Mouse (Mus musculus) embryonic facial prominence, embryonic 13.5 days (tissue): ENCODE results near the gene Irf2bp1. TPM values are rescaled to one million over a fixed set of nuclear protein-coding genes. Genes with fewer than 3 reads are reported as not detected.

Experiments
- ATAC-seq: fragments of 200-750 bp; cut with Nextera tagmentation; 2 replicates; pipeline ENCODE4 v1.8.0; 2017; ENCODE audit warnings: low read depth; ENCODE audit not compliant: insufficient number of reproducible peaks, insufficient read depth, low FRiP score, low TSS enrichment
- H3K27ac ChIP-seq: fragments of 300-500 bp; sonication (generic); 2 replicates; pipeline ENCODE4 v1.5.1; 2015; ENCODE audit warnings: moderate library complexity, mild to moderate bottlenecking, inconsistent platforms
- H3K27me3 ChIP-seq: fragments of 300-500 bp; sonication (generic); 2 replicates; pipeline ENCODE4 v1.6.1; 2015; ENCODE audit warnings: mild to moderate bottlenecking, inconsistent platforms
- H3K36me3 ChIP-seq: fragments of 300-500 bp; sonication (generic); 2 replicates; pipeline ENCODE4 v1.6.1; 2015; ENCODE audit warnings: mild to moderate bottlenecking, inconsistent platforms
- H3K4me1 ChIP-seq: fragments of 300-500 bp; sonication (generic); 2 replicates; pipeline ENCODE4 v1.6.1; 2015; ENCODE audit warnings: inconsistent platforms
- H3K4me2 ChIP-seq: fragments of 300-500 bp; sonication (generic); 2 replicates; pipeline ENCODE4 v1.6.1; 2015; ENCODE audit warnings: moderate library complexity, mild to moderate bottlenecking, inconsistent platforms
- H3K4me3 ChIP-seq: fragments of 300-500 bp; sonication (generic); 2 replicates; pipeline ENCODE4 v1.5.1; 2015; ENCODE audit warnings: mild to moderate bottlenecking, inconsistent platforms
- H3K9ac ChIP-seq: fragments of 300-500 bp; sonication (generic); 2 replicates; pipeline ENCODE4 v1.6.1; 2015; ENCODE audit warnings: mild to moderate bottlenecking, inconsistent platforms
- H3K9me3 ChIP-seq: fragments of 300-500 bp; sonication (generic); 2 replicates; pipeline ENCODE4 v1.6.1; 2016; ENCODE audit warnings: inconsistent platforms
- WGBS: fragments of 180-500 bp; shearing (Covaris S2); methylation state at CpG from one replicate; pipeline ENCODE4 v1.1.7; 2015; ENCODE audit warnings: mixed read lengths; 5-methylcytosine and 5-hydroxymethylcytosine counted together
- polyA plus RNA-seq: library from polyadenylated mRNA; unstranded; fragments of >200 nt; fragmentation: Nextera tagmentation; extraction: Ambion mirVana; gene quantifications from 2 replicates; pipeline ENCODE4 v1.2.1, GENCODE M21; 2015

The Irf2bp1 gene
- polyA plus RNA-seq, 1 experiment from 2014 or later: 33.2 TPM

DNA sequence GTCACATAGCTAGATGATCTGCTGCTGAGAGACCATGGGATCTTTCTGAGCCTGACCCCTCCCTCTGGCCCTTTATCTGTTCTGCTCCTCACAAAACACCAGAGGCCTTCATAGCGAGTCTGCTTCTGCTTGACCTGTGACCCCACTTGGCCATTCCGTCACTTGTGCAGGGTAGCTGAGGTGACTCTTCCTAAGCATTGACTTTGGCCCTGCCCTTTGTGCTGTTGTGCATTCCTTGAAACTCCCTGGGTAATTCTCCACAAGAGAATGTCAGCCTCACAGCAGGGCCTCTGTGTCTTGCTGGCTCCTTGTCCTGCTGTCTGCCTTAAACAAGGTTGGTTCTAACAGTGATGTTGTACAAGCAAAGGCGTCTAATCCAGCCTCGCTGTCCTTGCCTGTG, 27.8 kb downstream of the Irf2bp1 start:
- Histone ChIP-seq H3K27ac (no peak overlapping the region), H3K4me3 (no peak overlapping the region), H3K4me2 (no peak overlapping the region), H3K27me3 (no peaks in the 10 kb centered on the region), H3K9ac (no peak overlapping the region), H3K36me3 (peaks cover 81% of the 10 kb centered on the region), H3K9me3 (no peaks in the 10 kb centered on the region), H3K4me1 (peaks cover 12% of the 10 kb centered on the region; the same call in 1 of the 2 replicates)
- no peak for ATAC-seq
- 77% methylated on average over 4 of the region's 4 CpGs for WGBS

DNA sequence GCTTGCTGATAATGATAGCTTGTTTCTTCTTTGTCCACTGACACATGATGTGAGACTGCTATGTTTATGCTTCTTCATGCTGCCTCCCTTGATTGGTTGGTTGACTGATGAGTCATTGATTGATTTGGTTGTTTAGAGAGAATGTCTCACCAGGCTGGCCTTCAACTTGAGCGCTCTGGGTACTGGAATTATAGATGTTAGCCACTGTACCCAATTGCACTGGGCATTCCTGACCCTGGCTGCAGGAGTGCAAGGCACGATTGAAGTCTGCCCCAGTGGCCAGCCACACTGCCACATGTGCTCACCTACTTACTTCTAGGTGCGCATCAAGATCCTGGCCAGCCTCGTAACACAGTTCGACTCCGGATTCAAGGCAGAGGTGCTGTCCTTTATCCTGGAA, 40.8 kb downstream of the Irf2bp1 start:
- Histone ChIP-seq H3K4me2 (no peak overlapping the region), H3K9me3 (no peaks in the 10 kb centered on the region), H3K9ac (no peak overlapping the region), H3K4me1 (no peaks in the 10 kb centered on the region), H3K36me3 (peaks cover 100% of the 10 kb centered on the region), H3K27ac (no peak overlapping the region), H3K27me3 (no peaks in the 10 kb centered on the region), H3K4me3 (no peak overlapping the region)
- WGBS: 98% methylated on average over 6 of the region's 6 CpGs
- no peak for ATAC-seq

DNA sequence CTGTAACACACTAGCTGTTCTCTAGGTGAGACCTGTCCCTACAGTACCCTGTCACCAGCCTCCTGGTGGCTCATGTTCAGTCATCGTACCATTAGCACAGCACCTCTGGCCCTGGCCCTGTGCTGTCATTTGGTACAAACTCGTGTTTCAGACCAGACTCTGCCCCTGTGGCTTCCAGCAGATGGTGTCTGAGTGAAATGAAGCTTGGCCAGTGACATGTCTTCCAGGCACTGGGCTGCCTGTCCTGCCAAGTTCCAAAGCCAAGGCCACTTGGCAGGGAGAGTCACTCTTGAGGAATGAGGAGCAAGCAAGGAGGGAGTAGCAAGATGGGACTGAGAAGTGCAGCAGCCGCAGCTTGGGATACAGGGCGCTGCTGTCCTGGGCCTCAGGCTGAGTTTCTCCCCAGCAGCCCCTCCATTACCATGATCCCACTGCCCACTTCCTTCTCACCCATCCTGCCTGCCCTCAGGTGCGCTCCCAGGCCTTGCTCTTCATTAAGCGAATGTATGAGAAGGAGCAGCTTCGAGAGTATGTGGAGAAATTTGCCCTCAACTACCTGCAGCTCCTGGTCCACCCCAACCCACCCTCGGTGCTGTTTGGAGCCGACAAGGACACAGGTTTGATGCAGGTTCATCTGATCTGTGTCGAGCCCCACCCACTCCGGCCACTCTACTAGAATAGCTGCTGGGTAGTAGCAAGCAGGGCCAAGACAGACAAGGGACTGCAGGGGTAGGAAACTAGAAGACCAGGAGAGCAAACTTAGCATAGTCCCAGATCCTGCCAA, 42.6 kb downstream of the Irf2bp1 start:
- WGBS: 85% methylated on average over 11 of the region's 11 CpGs
- ATAC-seq: no peak

DNA sequence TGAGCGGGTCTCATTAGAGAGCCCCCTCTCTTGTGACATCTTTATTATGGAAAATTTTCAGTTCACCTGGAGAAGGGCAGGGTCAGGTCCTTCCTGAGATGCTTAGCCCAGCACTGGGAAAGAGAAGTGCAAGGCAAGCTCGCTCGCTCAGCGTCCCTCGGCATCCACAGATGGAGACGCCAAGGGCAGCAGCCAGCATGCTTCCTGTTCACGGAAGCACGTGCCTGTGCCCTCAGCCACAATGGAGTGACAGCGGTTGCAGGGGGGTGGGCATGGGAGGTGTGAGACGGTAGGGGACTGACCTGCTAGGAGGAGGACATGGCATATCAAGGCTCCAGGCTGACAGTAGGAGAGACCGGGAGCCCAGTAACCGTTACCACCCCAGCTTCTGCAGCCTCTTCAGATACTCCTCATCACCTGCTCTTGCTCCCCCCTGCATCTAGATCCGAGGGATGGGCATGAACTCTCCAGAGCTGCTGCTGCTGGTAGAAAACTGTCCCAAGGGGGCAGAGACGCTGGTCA, 44.2 kb downstream of the Irf2bp1 start:
- Histone ChIP-seq H3K4me1 (no peaks in the 10 kb centered on the region), H3K4me3 (no peak overlapping the region), H3K4me2 (no peak overlapping the region), H3K9ac (peak overlapping the region; percentile 16; the same call in 1 of the 2 replicates), H3K9me3 (no peaks in the 10 kb centered on the region), H3K36me3 (peaks cover 99% of the 10 kb centered on the region), H3K27me3 (no peaks in the 10 kb centered on the region), H3K27ac (no peak overlapping the region)
- 90% methylated on average over 14 of the region's 14 CpGs for whole genome bisulfite sequencing
- no peak for ATAC-seq

More for the DNA sequence above, 42.6 kb downstream of the Irf2bp1 start:
- H3K9me3 ChIP-seq: no peaks in the 10 kb centered on the region
- no peak overlapping the region for H3K4me2 ChIP-seq
- H3K27ac ChIP-seq: no peak overlapping the region
- H3K4me1 ChIP-seq: no peaks in the 10 kb centered on the region
- H3K4me3 ChIP-seq: no peak overlapping the region
- H3K9ac ChIP-seq: 0 out of 2 replicates have a peak overlapping the region, but pooled peaks have one; percentile 16
- peaks cover 99% of the 10 kb centered on the region for H3K36me3 ChIP-seq
- no peaks in the 10 kb centered on the region for H3K27me3 ChIP-seq

- no peak overlapping the region for H3K4me3 ChIP-seq
- H3K9ac ChIP-seq: no peak overlapping the region
- peaks cover 4% of the 10 kb centered on the region for H3K4me1 ChIP-seq
- H3K4me2 ChIP-seq: no peak overlapping the region
- H3K36me3 ChIP-seq: peaks cover 97% of the 10 kb centered on the region
- H3K27me3 ChIP-seq: no peaks in the 10 kb centered on the region
- 92% methylated on average over 5 of the region's 5 CpGs for WGBS
- no peaks in the 10 kb centered on the region for H3K9me3 ChIP-seq
- ATAC-seq: no peak
- H3K27ac ChIP-seq: no peak overlapping the region
These were observed 45.4 kb downstream of the Irf2bp1 start for GRCm38 (mm10) chr7:19049252-19049651.

DNA sequence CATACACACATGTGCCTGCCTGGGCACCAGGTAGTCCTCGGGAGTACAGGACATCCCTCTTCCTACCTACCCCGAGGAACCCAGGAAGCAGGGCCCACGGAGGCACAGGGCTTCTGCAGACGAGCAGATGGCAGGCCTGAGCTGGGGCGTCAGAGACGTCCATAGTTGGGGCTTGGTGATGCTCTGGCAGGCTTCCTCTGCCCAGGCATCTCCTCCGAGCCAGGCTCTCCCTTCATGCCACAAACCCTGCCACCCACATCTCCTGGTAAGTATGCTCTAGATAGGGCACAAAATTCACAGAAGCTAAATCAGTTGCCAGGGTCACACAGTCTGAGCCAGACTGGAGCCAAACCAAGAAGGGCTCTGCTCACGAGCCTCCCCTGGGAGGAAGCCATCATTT, 46.3 kb downstream of the Irf2bp1 start:
- no peak for ATAC-seq
- Histone ChIP-seq H3K4me1 (peaks cover 10% of the 10 kb centered on the region), H3K4me2 (no peak overlapping the region), H3K4me3 (no peak overlapping the region), H3K27ac (no peak overlapping the region), H3K9ac (0 out of 2 replicates have a peak overlapping the region, but pooled peaks have one; percentile 21), H3K27me3 (no peaks in the 10 kb centered on the region), H3K9me3 (no peaks in the 10 kb centered on the region), H3K36me3 (peaks cover 89% of the 10 kb centered on the region)
- WGBS: 83% methylated on average over 8 of the region's 8 CpGs

DNA sequence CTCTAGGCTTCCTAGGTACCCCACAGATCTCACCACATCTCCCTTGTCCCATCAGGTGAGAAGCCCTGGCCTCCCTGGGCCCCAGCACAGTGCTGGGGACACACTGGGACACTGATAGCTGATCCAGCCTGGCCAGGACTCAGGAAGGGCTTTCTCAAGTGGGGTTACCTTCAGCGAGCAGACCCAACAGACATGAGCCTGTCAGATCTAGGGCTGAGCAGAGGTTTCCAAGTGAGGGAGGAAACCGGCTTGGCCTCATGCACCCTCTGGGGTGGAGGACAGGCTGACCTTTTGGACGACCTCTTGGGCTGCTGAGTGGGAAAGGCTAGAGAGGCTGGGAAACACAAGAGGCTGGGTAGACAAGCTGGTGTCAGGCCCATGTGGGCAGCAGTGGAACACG, 47.3 kb downstream of the Irf2bp1 start:
- no peak for ATAC-seq
- Histone ChIP-seq H3K4me1 (peaks cover 10% of the 10 kb centered on the region), H3K9me3 (no peaks in the 10 kb centered on the region), H3K9ac (no peak overlapping the region), H3K4me2 (no peak overlapping the region), H3K27me3 (no peaks in the 10 kb centered on the region), H3K27ac (no peak overlapping the region), H3K4me3 (no peak overlapping the region), H3K36me3 (peaks cover 84% of the 10 kb centered on the region)
- 68% methylated on average over 4 of the region's 4 CpGs for WGBS

- no peak overlapping the region for H3K4me3 ChIP-seq
- H3K27me3 ChIP-seq: no peaks in the 10 kb centered on the region
- H3K36me3 ChIP-seq: peaks cover 70% of the 10 kb centered on the region
- peaks cover 10% of the 10 kb centered on the region for H3K4me1 ChIP-seq
- H3K9me3 ChIP-seq: no peaks in the 10 kb centered on the region
- no peak overlapping the region for H3K27ac ChIP-seq
- ATAC-seq: no peak
- no peak overlapping the region for H3K9ac ChIP-seq
- no peak overlapping the region for H3K4me2 ChIP-seq
- 87% methylated on average over 15 of the region's 15 CpGs for WGBS
These were observed 48.7 kb downstream of the Irf2bp1 start for GRCm38 (mm10) chr7:19052345-19053135.

- ATAC-seq: no peak
- peaks cover 10% of the 10 kb centered on the region for H3K4me1 ChIP-seq
- H3K36me3 ChIP-seq: peaks cover 64% of the 10 kb centered on the region
These were observed 49.3 kb downstream of the Irf2bp1 start for GRCm38 (mm10) chr7:19053136-19053532.

DNA sequence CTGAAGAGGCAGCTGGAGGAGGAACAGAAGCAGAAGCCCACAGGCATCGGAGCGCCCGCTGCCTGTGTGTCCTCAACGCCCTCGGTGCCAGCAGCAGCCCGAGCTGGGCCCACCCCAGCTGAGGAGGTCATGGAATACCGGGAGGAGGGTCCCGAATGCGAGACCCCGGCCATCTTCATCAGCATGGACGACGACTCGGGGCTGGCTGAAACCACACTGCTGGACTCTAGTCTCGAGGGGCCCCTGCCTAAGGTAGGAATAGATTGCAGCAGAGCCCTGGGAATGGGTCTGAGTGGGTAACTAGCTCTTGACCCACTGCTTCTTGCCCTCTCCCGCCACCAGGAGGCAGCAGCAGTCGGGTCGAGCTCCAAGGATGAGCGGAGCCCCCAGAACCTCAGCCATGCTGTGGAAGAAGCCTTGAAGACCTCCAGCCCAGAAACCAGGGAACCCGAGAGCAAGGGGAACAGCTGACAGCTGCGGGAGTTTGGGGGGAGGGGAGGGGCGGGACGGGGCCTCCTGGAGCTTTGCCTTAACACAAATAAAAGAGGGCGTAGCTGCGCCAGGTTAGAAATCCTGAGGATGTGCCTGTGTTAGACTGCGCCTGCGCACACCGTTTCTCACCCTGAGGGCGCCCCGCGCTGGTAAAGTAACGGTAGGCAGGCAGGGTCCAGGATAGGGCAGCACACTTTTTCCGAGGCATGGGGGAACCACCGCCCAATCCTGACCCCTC, 50.4 kb downstream of the Irf2bp1 start, which contains the start of gene Rsph6a:
TSS of gene Rsph6a (plus strand) at position 644 of the 730 bp plus-strand sequence.
- peak within 1 kb of the TSS; percentile 50 for H3K4me2 ChIP-seq
- 0 out of 2 replicates have a peak within 1 kb of the TSS, but pooled peaks have one; percentile 14 for H3K4me3 ChIP-seq
- H3K9me3 ChIP-seq: no peaks in the 10 kb centered on the region
- peaks cover 10% of the 10 kb centered on the region for H3K4me1 ChIP-seq
- H3K27me3 ChIP-seq: no peaks in the 10 kb centered on the region
- peak within 1 kb of the TSS; percentile 53; the same call in 1 of the 2 replicates for H3K9ac ChIP-seq
- 0 out of 2 replicates have a peak within 1 kb of the TSS, but pooled peaks have one; percentile 16 for H3K27ac ChIP-seq
- peaks cover 53% of the 10 kb centered on the region for H3K36me3 ChIP-seq
- 0 out of 2 replicates have a peak, but pooled peaks have one; percentile 39 for ATAC-seq
- WGBS: 29% methylated on average over 33 of the region's 33 CpGs

More at GRCm38 (mm10) chr7:19053136-19053532, 49.3 kb downstream of the Irf2bp1 start:
- Histone ChIP-seq H3K4me2 (no peak overlapping the region), H3K9ac (no peak overlapping the region), H3K4me3 (no peak overlapping the region), H3K27ac (no peak overlapping the region), H3K9me3 (no peaks in the 10 kb centered on the region), H3K27me3 (no peaks in the 10 kb centered on the region)
- WGBS: 93% methylated on average over 7 of the region's 7 CpGs

GRCm38 (mm10) chr7:19054777-19055076, 50.9 kb downstream of the Irf2bp1 start:
- Histone ChIP-seq H3K27me3 (no peaks in the 10 kb centered on the region), H3K4me2 (peak overlapping the region; percentile 50), H3K9me3 (no peaks in the 10 kb centered on the region), H3K36me3 (peaks cover 48% of the 10 kb centered on the region), H3K9ac (peak overlapping the region; percentile 53; the same call in 1 of the 2 replicates), H3K27ac (no peak overlapping the region), H3K4me3 (0 out of 2 replicates have a peak overlapping the region, but pooled peaks have one; percentile 14), H3K4me1 (peaks cover 10% of the 10 kb centered on the region)
- ATAC-seq: no peak
- 74% methylated on average over 9 of the region's 9 CpGs for WGBS
